Mouse (Mus musculus) liver, embryonic 14.5 days (tissue): ENCODE results near the gene Aak1. TPM values are rescaled to one million over a fixed set of nuclear protein-coding genes. Genes with fewer than 3 reads are reported as not detected.

Source experiments
- ATAC-seq: fragments of 200-750 bp; cut with Nextera tagmentation; 2 replicates; pipeline ENCODE4 v1.8.0; 2017; ENCODE audit warnings: moderate number of reproducible peaks, mild to moderate bottlenecking, moderate library complexity; ENCODE audit not compliant: insufficient read depth
- DNase-seq, 3 experiments: peaks; one replicate each; pipeline ENCODE4 v3.0.0-alpha.2; 2012 to 2013; ENCODE audit warnings: low read depth in 3 of 3, low spot score in 3 of 3
- H3K27ac ChIP-seq: fragments of 300-500 bp; sonication (generic); 2 replicates; pipeline ENCODE4 v1.5.1; 2014; ENCODE audit warnings: moderate library complexity, mild to moderate bottlenecking, control low read depth, inconsistent platforms
- H3K27me3 ChIP-seq: fragments of 300-500 bp; sonication (generic); 2 replicates; pipeline ENCODE4 v1.6.1; 2014; ENCODE audit warnings: mild to moderate bottlenecking, low read length, moderate library complexity; ENCODE audit not compliant: control insufficient read depth, insufficient read depth
- H3K36me3 ChIP-seq: fragments of 300-500 bp; sonication (generic); replicated peaks from 2 replicates; pipeline ENCODE4 v1.6.1; 2014; ENCODE audit warnings: low read depth; ENCODE audit not compliant: control insufficient read depth, insufficient read depth
- H3K4me1 ChIP-seq, 2 experiments: fragments of 200-500 bp in 1 of 2; fragments of 300-500 bp in 1 of 2; sonication (generic) in 1 of 2; replicated peaks; 2 replicates each; pipeline ENCODE4 v1.6.1; 2012 to 2014; ENCODE audit warnings: antibody characterized with exemption in 1 of 2, inconsistent platforms in 1 of 2, low read length in 1 of 2; ENCODE audit not compliant: control insufficient read depth in 2 of 2, insufficient read depth in 2 of 2
- H3K4me2 ChIP-seq: fragments of 300-500 bp; sonication (generic); 2 replicates; pipeline ENCODE4 v1.6.1; 2014; ENCODE audit warnings: low read depth, mild to moderate bottlenecking, control low read depth, moderate library complexity
- H3K4me3 ChIP-seq, 2 experiments: fragments of 200-500 bp in 1 of 2; fragments of 300-500 bp in 1 of 2; sonication (generic) in 1 of 2; 2 replicates each; pipeline ENCODE4 v1.5.1; 2012 to 2014; ENCODE audit warnings: low read depth in 2 of 2, low read length in 2 of 2, mild to moderate bottlenecking in 2 of 2, control low read depth in 1 of 2, inconsistent platforms in 1 of 2, moderate library complexity in 1 of 2; ENCODE audit not compliant: insufficient read depth in 1 of 2
- H3K9ac ChIP-seq: fragments of 300-500 bp; sonication (generic); replicated peaks from 2 replicates; pipeline ENCODE4 v1.6.1; 2014; ENCODE audit warnings: mild to moderate bottlenecking, control low read depth, moderate library complexity
- H3K9me3 ChIP-seq: fragments of 300-500 bp; sonication (generic); 2 replicates; pipeline ENCODE4 v1.6.1; 2016; ENCODE audit warnings: low read length, mixed read lengths; ENCODE audit not compliant: control insufficient read depth
- CTCF ChIP-seq: IDR thresholded peaks from 2 replicates; pipeline ENCODE4 v1.5.1; 2016; ENCODE audit warnings: antibody characterized with exemption, low read depth, control low read depth
- EP300 ChIP-seq: IDR thresholded peaks from 2 replicates; pipeline ENCODE4 v1.6.1; 2016; ENCODE audit warnings: antibody characterized with exemption, low read depth
- WGBS: fragments of 180-500 bp; shearing (Covaris S2); extraction: QIAGEN DNeasy Blood & Tissue Kit; methylation state at CpG from one replicate; pipeline ENCODE4 v1.1.7; 2014; ENCODE audit not compliant: insufficient replicate concordance; 5-methylcytosine and 5-hydroxymethylcytosine counted together
- polyA plus RNA-seq, 2 experiments: library from polyadenylated mRNA; depleted of rRNA in 1 of 2; stranded (reverse) in 1 of 2; unstranded in 1 of 2; fragments of >200 nt; fragmentation: Nextera tagmentation in 1 of 2; extraction: Ambion mirVana in 1 of 2; gene quantifications; 2 replicates each; pipeline versions ENCODE4 v1.2.1 to v1.2.3; 2012 to 2014

The Aak1 gene
- polyA plus RNA-seq, 2 experiments, result 2.4 to 4.2 TPM

DNA sequence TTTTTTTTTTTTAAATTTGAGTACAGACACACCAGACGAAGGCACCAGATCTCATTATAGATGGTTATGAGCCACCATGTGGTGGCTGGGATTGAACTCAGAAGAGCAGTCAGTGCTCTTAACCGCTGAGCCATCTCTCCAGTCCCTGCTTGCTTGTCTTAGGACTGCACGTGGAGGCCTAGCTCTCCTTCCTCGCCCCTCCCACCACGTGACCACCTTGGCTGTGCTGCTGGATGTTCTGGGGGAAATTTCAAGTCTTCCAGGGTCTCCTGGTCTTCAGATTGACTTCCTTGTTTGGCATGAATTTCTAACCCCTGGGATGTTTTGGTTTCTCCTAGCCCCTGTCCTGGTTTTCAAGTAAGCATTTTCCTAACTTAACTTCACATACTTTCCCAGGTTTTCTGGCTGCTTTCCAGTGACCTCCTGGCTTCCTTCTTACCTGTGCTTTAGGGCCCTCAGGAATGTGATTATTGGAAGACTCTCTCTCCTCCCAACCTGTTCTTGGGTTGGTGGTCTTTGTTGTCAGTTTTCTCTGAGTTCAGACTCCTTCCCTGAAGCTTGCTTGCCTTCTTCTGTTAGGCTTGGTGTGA, 59.3 kb downstream of the Aak1 start:
- Histone ChIP-seq H3K4me3 (no peak overlapping the region), H3K9me3 (no peaks in the 10 kb centered on the region), H3K36me3 (no peaks in the 10 kb centered on the region), H3K9ac (no peak overlapping the region), H3K27ac (no peak overlapping the region), H3K4me1 (peaks cover 0 to 2% of the 10 kb centered on the region in 2 experiments; a peak in 2 of 4 replicates), H3K27me3 (no peaks in the 10 kb centered on the region), H3K4me2 (no peak overlapping the region)
- DNase-seq (no peak), ATAC-seq (no peak)
- no peak for TF ChIP-seq EP300
- 47% methylated on average over 5 of the region's 5 CpGs for WGBS

- no peaks in the 10 kb centered on the region for H3K27me3 ChIP-seq
- H3K9ac ChIP-seq, result no peak overlapping the region
- no peak for ATAC-seq
- H3K9me3 ChIP-seq, result no peaks in the 10 kb centered on the region
- H3K36me3 ChIP-seq, result no peaks in the 10 kb centered on the region
- H3K27ac ChIP-seq, result no peak overlapping the region
- peaks cover 0 to 2% of the 10 kb centered on the region in 2 experiments; a peak in 2 of 4 replicates for H3K4me1 ChIP-seq
- no peak for DNase-seq
- no peak for TF ChIP-seq CTCF
- TF ChIP-seq EP300, result no peak
- H3K4me3 ChIP-seq, result no peak overlapping the region
- H3K4me2 ChIP-seq, result no peak overlapping the region
- 60% methylated on average over 7 of the region's 7 CpGs for WGBS
Measured at GRCm38 (mm10) chr6:86909881-86910280, 60.6 kb downstream of the Aak1 start.

DNA sequence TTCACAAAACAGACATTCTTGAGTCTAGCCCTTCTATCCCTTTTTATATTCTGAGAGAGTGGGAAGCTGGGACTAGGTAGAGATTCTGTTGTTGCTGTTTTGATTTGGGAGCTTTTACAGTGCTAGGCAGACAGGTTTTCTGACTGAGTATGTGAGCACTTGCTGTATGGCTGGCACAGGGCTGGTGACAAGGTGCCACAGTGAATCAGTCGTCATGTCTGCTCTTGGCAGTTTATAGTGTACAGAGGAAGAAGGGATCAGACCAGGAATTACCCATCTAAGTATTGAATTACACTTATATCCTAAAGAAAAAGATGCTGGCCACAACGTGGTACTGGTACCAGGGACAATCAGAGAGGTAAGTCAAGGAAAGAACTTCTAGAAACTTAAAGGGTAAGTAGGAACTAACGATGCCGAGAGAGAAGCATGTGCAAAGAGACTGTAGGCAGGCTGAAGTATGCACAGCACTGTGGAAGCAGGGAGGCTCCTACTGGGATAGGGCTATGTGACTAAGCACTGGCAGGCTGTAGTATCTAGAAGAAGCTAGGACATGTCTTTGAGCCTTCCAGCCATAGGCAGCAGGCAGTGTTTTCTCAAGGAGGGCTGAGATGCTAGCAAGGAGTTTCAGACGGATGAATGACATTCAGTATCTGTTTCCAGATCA, 67.0 kb downstream of the Aak1 start:
- no peak for DNase-seq

GRCm38 (mm10) chr6:86917231-86917630, 67.9 kb downstream of the Aak1 start:
- Histone ChIP-seq H3K27ac (no peak overlapping the region), H3K4me1 (no peaks in the 10 kb centered on the region; a peak in 1 of 4 replicates), H3K27me3 (no peaks in the 10 kb centered on the region), H3K4me3 (no peak overlapping the region), H3K4me2 (no peak overlapping the region), H3K9ac (no peak overlapping the region), H3K36me3 (no peaks in the 10 kb centered on the region), H3K9me3 (no peaks in the 10 kb centered on the region)
- DNase-seq, result no peak
- ATAC-seq, result no peak
- TF ChIP-seq EP300 (no peak), CTCF (no peak)
- 66% methylated on average over 4 of the region's 4 CpGs for WGBS

More for the DNA sequence above, 67.0 kb downstream of the Aak1 start:
- H3K27ac ChIP-seq, result no peak overlapping the region
- H3K4me2 ChIP-seq, result no peak overlapping the region
- no peaks in the 10 kb centered on the region for H3K36me3 ChIP-seq
- no peak overlapping the region for H3K9ac ChIP-seq
- no peak for ATAC-seq
- H3K4me1 ChIP-seq, result no peaks in the 10 kb centered on the region; a peak in 1 of 4 replicates
- no peaks in the 10 kb centered on the region for H3K27me3 ChIP-seq
- no peak overlapping the region for H3K4me3 ChIP-seq
- no peaks in the 10 kb centered on the region for H3K9me3 ChIP-seq
- 54% methylated on average over 5 of the region's 5 CpGs for WGBS
- TF ChIP-seq EP300 (no peak), CTCF (no peak)

- Histone ChIP-seq H3K4me1 (no peaks in the 10 kb centered on the region; a peak in 1 of 4 replicates), H3K36me3 (no peaks in the 10 kb centered on the region), H3K9ac (no peak overlapping the region), H3K9me3 (no peaks in the 10 kb centered on the region), H3K27me3 (no peaks in the 10 kb centered on the region), H3K4me3 (no peak overlapping the region), H3K4me2 (no peak overlapping the region), H3K27ac (no peak overlapping the region)
- ATAC-seq, result no peak
- DNase-seq, result no peak
- WGBS, result 58% methylated on average over 7 of the region's 7 CpGs
- TF ChIP-seq EP300 (no peak), CTCF (no peak)
Measured at GRCm38 (mm10) chr6:86918058-86918835, 68.9 kb downstream of the Aak1 start.
